Mouse (Mus musculus): ENCODE data around the gene Gm8104.
"Not testable (repeated sequence)": the region's sequence is repeated elsewhere in the genome, so short reads cannot be mapped to it uniquely, and the experiment has no call there.

- TF ChIP-seq CTCF (IDR thresholded peaks at IDR 0.05; ENCODE audit: control insufficient read depth, insufficient read depth, insufficient read length); USF1 (IDR thresholded peaks at IDR 0.05; ENCODE audit: low read depth): not testable (repeated sequence)
These were observed at the start of gene Gm8104 for GRCm38 (mm10) chr14:43100301-43100700.

Measured in C2C12 (cell line).